Mouse (Mus musculus) spleen, postnatal 4 days (tissue): Measurements from ENCODE around the gene Hspa1a.
"Not testable (repeated sequence)": the region's sequence is repeated elsewhere in the genome, so short reads cannot be mapped to it uniquely, and the experiment has no call there.

ENCODE experiments used
- DNase-seq, 2 experiments: peaks; one replicate each; pipeline ENCODE4 v3.0.0; 2022; ENCODE audit warnings: low spot score in 2 of 2

Gene Hspa1a

GRCm38 (mm10) chr17:34969822-34970221 lies 2.1 kb downstream of the Hspa1a start, which contains the start of gene Gm20481:
TSS of gene Gm20481 (plus strand) at chr17:34969912.
- DNase-seq = not testable (repeated sequence)

GRCm38 (mm10) chr17:34965627-34966026 lies 6.3 kb downstream of the Hspa1a start:
- no peak for DNase-seq

- DNase-seq = no peak
Measured at GRCm38 (mm10) chr17:34964640-34965049, 7.3 kb downstream of the Hspa1a start.

- no peak for DNase-seq
Measured at GRCm38 (mm10) chr17:34962841-34963240, 9.1 kb downstream of the Hspa1a start.

- no peak for DNase-seq
Measured at GRCm38 (mm10) chr17:34962125-34962524, 9.8 kb downstream of the Hspa1a start.

GRCm38 (mm10) chr17:34960702-34961493 lies 11.1 kb downstream of the Hspa1a start:
- DNase-seq = no peak

GRCm38 (mm10) chr17:34959881-34960515 lies 12.0 kb downstream of the Hspa1a start:
- no peak for DNase-seq

- peak; percentile 74 to 78 for DNase-seq
Measured at GRCm38 (mm10) chr17:34959130-34959778, 12.7 kb downstream of the Hspa1a start, which contains the start of gene Hspa1b. TSS of gene Hspa1b (minus strand) at chr17:34959238.

- not testable (repeated sequence) for DNase-seq
Measured at GRCm38 (mm10) chr17:34958734-34959129, 13.2 kb downstream of the Hspa1a start.

- not testable (repeated sequence) for DNase-seq
Measured at GRCm38 (mm10) chr17:34957966-34958365, 14.0 kb downstream of the Hspa1a start.

- DNase-seq = not testable (repeated sequence)
Measured at GRCm38 (mm10) chr17:34957291-34957690, 14.7 kb downstream of the Hspa1a start.

GRCm38 (mm10) chr17:34956340-34956739 lies 15.6 kb downstream of the Hspa1a start:
- DNase-seq = no peak

- no peak for DNase-seq
Measured at GRCm38 (mm10) chr17:34955884-34956283, 16.1 kb downstream of the Hspa1a start.

- DNase-seq = no peak
Measured at GRCm38 (mm10) chr17:34954831-34955230, 17.1 kb downstream of the Hspa1a start.

GRCm38 (mm10) chr17:34953904-34954303 lies 18.1 kb downstream of the Hspa1a start:
- DNase-seq = no peak

GRCm38 (mm10) chr17:34953258-34953657 lies 18.7 kb downstream of the Hspa1a start:
- DNase-seq = no peak

- peak; percentile 84 to 94 for DNase-seq
Measured at GRCm38 (mm10) chr17:34952378-34953040, 19.4 kb downstream of the Hspa1a start.

- peak in 1 of 2 experiments; percentile 76 for DNase-seq
Measured at GRCm38 (mm10) chr17:34951636-34952377, 20.1 kb downstream of the Hspa1a start.

GRCm38 (mm10) chr17:34950514-34951455 lies 21.2 kb downstream of the Hspa1a start:
- no peak for DNase-seq

- DNase-seq = no peak
Measured at GRCm38 (mm10) chr17:34949553-34949969, 22.4 kb downstream of the Hspa1a start.
